16 mouse cellular contexts compared by ENCODE assay signal in the genomic region with DNA sequence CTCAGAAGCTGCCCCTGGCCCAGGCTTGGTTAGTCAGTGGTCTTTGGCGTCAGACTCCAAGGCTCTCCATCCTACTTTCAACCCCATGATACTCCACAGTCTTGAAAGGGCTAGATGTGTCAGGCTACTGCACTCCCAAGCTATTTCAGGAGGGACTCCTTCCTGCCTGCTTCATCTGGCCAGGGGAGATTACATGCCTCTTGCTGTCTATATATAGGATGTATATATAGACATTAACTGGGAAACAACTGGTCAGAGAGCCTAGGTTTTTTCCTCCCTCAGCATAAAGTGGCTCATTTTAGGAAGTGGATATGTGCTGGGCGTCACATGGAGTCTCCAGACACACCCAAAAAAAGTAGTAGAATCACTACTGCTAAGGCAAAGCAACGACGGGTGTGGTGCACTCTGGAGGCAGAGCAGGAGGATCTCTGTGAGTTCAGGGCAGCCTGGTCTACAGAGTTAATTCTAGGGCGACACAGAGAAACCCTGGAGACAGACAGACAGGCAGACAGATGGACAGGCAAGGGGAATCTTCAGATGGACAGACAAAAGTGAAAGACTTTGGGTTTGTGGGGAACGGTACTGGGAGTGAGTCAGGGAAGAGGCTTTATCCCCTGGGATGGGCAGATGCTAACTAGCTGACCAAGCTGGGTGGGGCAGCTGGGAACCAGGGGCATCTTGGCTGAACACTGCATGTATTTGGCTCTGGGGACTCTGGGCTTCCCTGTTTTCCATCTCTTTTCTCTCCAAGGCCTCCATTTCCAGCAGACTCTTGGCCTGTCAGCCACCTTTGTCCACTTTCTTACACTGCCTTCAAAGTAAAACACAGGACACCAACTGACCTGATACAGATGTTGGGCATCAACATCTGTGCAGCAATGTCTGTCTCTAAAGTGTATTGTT. TPM values are rescaled to one million over a fixed set of nuclear protein-coding genes. Genes with fewer than 3 reads are reported as not detected.
DNase-seq lines count a peak whose midpoint lies in the region; ATAC-seq and TF ChIP-seq lines count a peak whose summit lies in the region.
"Had no signal": no experiment of that assay in that cellular context is flagged by ENCODE, and none has a peak within 500 bp of the region (broad histone marks: within the 10 kb centered on the region; RNA-seq: fewer than 3 reads in every experiment).

No protein-coding gene starts in this region.

- H3K27ac ChIP-seq in gastrocnemius, adult 2 months: peak overlapping the region; percentile 78
- no peak overlapping the region for H3K27ac ChIP-seq in midbrain, embryonic 11.5 days (ENCODE audit: low read depth, low read length)
- H3K27ac ChIP-seq in midbrain, embryonic 10.5 days (replicated peaks): no peak overlapping the region
- H3K27ac ChIP-seq in liver, embryonic 15.5 days (replicated peaks): 0 out of 2 replicates have a peak overlapping the region, but pooled peaks have one; percentile 29
- H3K27ac ChIP-seq in forebrain, embryonic 13.5 days: no peak overlapping the region
- H3K27ac ChIP-seq in forebrain, embryonic 10.5 days: no peak overlapping the region
- H3K27ac ChIP-seq: heart, embryonic 15.5 days; hindbrain, embryonic 14.5 days; midbrain, embryonic 15.5 days had no signal

- peak overlapping the region; percentile 32 for H3K4me3 ChIP-seq in gastrocnemius, adult 2 months
- no peak overlapping the region for H3K4me3 ChIP-seq in midbrain, embryonic 11.5 days (ENCODE audit: low read depth, low read length)
- no peak overlapping the region for H3K4me3 ChIP-seq in midbrain, embryonic 10.5 days
- no peak overlapping the region for H3K4me3 ChIP-seq in liver, embryonic 15.5 days (replicated peaks)
- no peak overlapping the region for H3K4me3 ChIP-seq in forebrain, embryonic 13.5 days
- H3K4me3 ChIP-seq in forebrain, embryonic 10.5 days: no peak overlapping the region
- H3K4me3 ChIP-seq: heart, embryonic 15.5 days; midbrain, embryonic 15.5 days had no signal

- no peak for ATAC-seq in midbrain, embryonic 11.5 days (ENCODE audit: low FRiP score)
- peak; percentile 51 for ATAC-seq in liver, embryonic 15.5 days (ENCODE audit: insufficient read depth)
- no peak for ATAC-seq in forebrain, embryonic 13.5 days
- ATAC-seq: midbrain, embryonic 15.5 days had no signal

- DNase-seq in gastrocnemius, adult 2 months: peak; percentile 39
- no peak for DNase-seq in gastrocnemius, postnatal 4 days (ENCODE audit: low spot score in 2 of 2)
- peak; percentile 56 for DNase-seq in midbrain, embryonic 11.5 days (ENCODE audit: low spot score, missing footprints)
- DNase-seq in midbrain, embryonic 10.5 days (ENCODE audit: low spot score): no peak
- DNase-seq in left cerebral cortex, adult 9 months (ENCODE audit: low spot score in 2 of 2): no peak
- DNase-seq in forebrain, embryonic 10.5 days (ENCODE audit: extremely low spot score, low spot score): no peak
- DNase-seq: B cell, adult 2 months; cerebellum, postnatal 36 days; kidney, adult 18-20 months; right cerebral cortex, adult 18-20 months; thymus, postnatal 14 days had no signal

- TF ChIP-seq CTCF in gastrocnemius, adult 2 months (IDR thresholded peaks at IDR 0.05): no peak

- H3K9ac ChIP-seq in midbrain, embryonic 11.5 days (ENCODE audit: low read length): no peak overlapping the region
- H3K9ac ChIP-seq in liver, embryonic 15.5 days: no peak overlapping the region
- H3K9ac ChIP-seq in forebrain, embryonic 13.5 days: no peak overlapping the region
- H3K9ac ChIP-seq: heart, embryonic 15.5 days; hindbrain, embryonic 14.5 days; midbrain, embryonic 15.5 days had no signal

- H3K4me2 ChIP-seq in midbrain, embryonic 11.5 days: no peak overlapping the region
- no peak overlapping the region for H3K4me2 ChIP-seq in liver, embryonic 15.5 days
- no peak overlapping the region for H3K4me2 ChIP-seq in forebrain, embryonic 13.5 days
- H3K4me2 ChIP-seq: heart, embryonic 15.5 days; hindbrain, embryonic 14.5 days; midbrain, embryonic 15.5 days had no signal

- no peaks in the 10 kb centered on the region for H3K4me1 ChIP-seq in midbrain, embryonic 11.5 days (ENCODE audit: control insufficient read depth, insufficient read depth, low read length)
- no peaks in the 10 kb centered on the region for H3K4me1 ChIP-seq in midbrain, embryonic 10.5 days
- peaks cover 10% of the 10 kb centered on the region for H3K4me1 ChIP-seq in liver, embryonic 15.5 days (replicated peaks)
- H3K4me1 ChIP-seq in forebrain, embryonic 13.5 days: no peaks in the 10 kb centered on the region
- H3K4me1 ChIP-seq in forebrain, embryonic 10.5 days: no peaks in the 10 kb centered on the region
- H3K4me1 ChIP-seq: midbrain, embryonic 15.5 days had no signal

- no peaks in the 10 kb centered on the region for H3K9me3 ChIP-seq in midbrain, embryonic 11.5 days (ENCODE audit: control insufficient read depth, low read length)
- H3K9me3 ChIP-seq in midbrain, embryonic 10.5 days (replicated peaks): no peaks in the 10 kb centered on the region
- H3K9me3 ChIP-seq in liver, embryonic 15.5 days (replicated peaks): no peaks in the 10 kb centered on the region
- H3K9me3 ChIP-seq in forebrain, embryonic 13.5 days (replicated peaks): no peaks in the 10 kb centered on the region
- H3K9me3 ChIP-seq in forebrain, embryonic 10.5 days: no peaks in the 10 kb centered on the region
- H3K9me3 ChIP-seq: heart, embryonic 15.5 days; midbrain, embryonic 15.5 days had no signal

- intact Hi-C loops in gastrocnemius, adult 2 months (cut with DNase I): no loop called here

- no peaks in the 10 kb centered on the region for H3K27me3 ChIP-seq in midbrain, embryonic 11.5 days (ENCODE audit: control insufficient read depth, insufficient read depth, low read length)
- H3K27me3 ChIP-seq in midbrain, embryonic 10.5 days (ENCODE audit: low read depth, poor library complexity, severe bottlenecking): no peaks in the 10 kb centered on the region
- H3K27me3 ChIP-seq in liver, embryonic 15.5 days: no peaks in the 10 kb centered on the region
- no peaks in the 10 kb centered on the region for H3K27me3 ChIP-seq in forebrain, embryonic 13.5 days
- H3K27me3 ChIP-seq in forebrain, embryonic 10.5 days (ENCODE audit: poor library complexity, severe bottlenecking): no peaks in the 10 kb centered on the region
- H3K27me3 ChIP-seq: heart, embryonic 15.5 days; midbrain, embryonic 15.5 days had no signal

- no peaks in the 10 kb centered on the region for H3K36me3 ChIP-seq in midbrain, embryonic 11.5 days (ENCODE audit: control insufficient read depth, insufficient read depth, low read length)
- peaks cover 9% of the 10 kb centered on the region; the same call in 1 of the 2 replicates for H3K36me3 ChIP-seq in midbrain, embryonic 10.5 days
- peaks cover 14% of the 10 kb centered on the region; the same call in 1 of the 2 replicates for H3K36me3 ChIP-seq in liver, embryonic 15.5 days (replicated peaks)
- H3K36me3 ChIP-seq in forebrain, embryonic 13.5 days (ENCODE audit: poor library complexity, severe bottlenecking): peaks cover 3% of the 10 kb centered on the region; the same call in 1 of the 2 replicates
- H3K36me3 ChIP-seq in forebrain, embryonic 10.5 days (replicated peaks): peaks cover 16% of the 10 kb centered on the region
- H3K36me3 ChIP-seq: midbrain, embryonic 15.5 days had no signal

- WGBS in midbrain, embryonic 11.5 days: 74% methylated on average over 6 of the region's 6 CpGs
- 78% methylated on average over 6 of the region's 6 CpGs for WGBS in midbrain, embryonic 10.5 days
- 31% methylated on average over 6 of the region's 6 CpGs for WGBS in liver, embryonic 15.5 days (ENCODE audit: insufficient replicate concordance)
- WGBS in forebrain, embryonic 13.5 days: 80% methylated on average over 6 of the region's 6 CpGs
- WGBS in forebrain, embryonic 10.5 days: 83% methylated on average over 6 of the region's 6 CpGs

RNA-seq across cellular contexts. Expression of gene Zfp646, which starts 25.8 kb away (rescaled TPM):
- 10 to 100 TPM; 11.8 to 15.4 TPM for total RNA-seq in gastrocnemius, adult 2 months (2021)
- total RNA-seq in gastrocnemius, postnatal 4 days (2021): 10 to 100 TPM; 24.0 to 27.1 TPM
- polyA plus RNA-seq in midbrain, embryonic 11.5 days (2014; fragmentation: Nextera tagmentation; extraction: Ambion mirVana): 16.0 and 17.4 TPM in 2 replicates
- polyA plus RNA-seq in midbrain, embryonic 10.5 days (2016; fragmentation: Nextera tagmentation; extraction: Ambion mirVana): 17.2 and 18.7 TPM in 2 replicates
- 3.8 and 5.0 TPM in 2 replicates for polyA plus RNA-seq in liver, embryonic 15.5 days (2015; fragmentation: Nextera tagmentation; extraction: Ambion mirVana)
- polyA plus RNA-seq in forebrain, embryonic 13.5 days (2015; fragmentation: Nextera tagmentation; extraction: Ambion mirVana): 12.9 and 15.5 TPM in 2 replicates
- polyA plus RNA-seq in forebrain, embryonic 10.5 days (2016; fragmentation: Nextera tagmentation; extraction: Ambion mirVana): 18.6 and 19.5 TPM in 2 replicates

RNA-seq across cellular contexts. Expression of gene Stx1b, which starts 25.9 kb away (rescaled TPM):
- total RNA-seq in gastrocnemius, adult 2 months (2021): 1 to 10 TPM; 1.0 TPM
- 1 to 10 TPM; 4.7 to 6.3 TPM for total RNA-seq in gastrocnemius, postnatal 4 days (2021)
- 6.9 and 8.4 TPM in 2 replicates for polyA plus RNA-seq in midbrain, embryonic 11.5 days (2014; fragmentation: Nextera tagmentation; extraction: Ambion mirVana)
- 5.4 and 9.7 TPM in 2 replicates for polyA plus RNA-seq in midbrain, embryonic 10.5 days (2016; fragmentation: Nextera tagmentation; extraction: Ambion mirVana)
- polyA plus RNA-seq in liver, embryonic 15.5 days (2015; fragmentation: Nextera tagmentation; extraction: Ambion mirVana): 0.43 and 0.44 TPM in 2 replicates
- polyA plus RNA-seq in forebrain, embryonic 13.5 days (2015; fragmentation: Nextera tagmentation; extraction: Ambion mirVana): 18.9 and 21.9 TPM in 2 replicates
- 5.5 and 6.1 TPM in 2 replicates for polyA plus RNA-seq in forebrain, embryonic 10.5 days (2016; fragmentation: Nextera tagmentation; extraction: Ambion mirVana)

RNA-seq across cellular contexts. Expression of gene Stx4a, which starts 26.1 kb away (rescaled TPM):
- total RNA-seq in gastrocnemius, adult 2 months (2021): 10 to 100 TPM; 55.4 to 59.0 TPM
- 10 to 100 TPM; 82.8 to 84.9 TPM for total RNA-seq in gastrocnemius, postnatal 4 days (2021)
- 10.1 and 12.2 TPM in 2 replicates for polyA plus RNA-seq in midbrain, embryonic 11.5 days (2014; fragmentation: Nextera tagmentation; extraction: Ambion mirVana)
- polyA plus RNA-seq in midbrain, embryonic 10.5 days (2016; fragmentation: Nextera tagmentation; extraction: Ambion mirVana): 19.5 and 21.6 TPM in 2 replicates
- polyA plus RNA-seq in liver, embryonic 15.5 days (2015; fragmentation: Nextera tagmentation; extraction: Ambion mirVana): 14.6 and 14.9 TPM in 2 replicates
- 20.5 and 25.6 TPM in 2 replicates for polyA plus RNA-seq in forebrain, embryonic 13.5 days (2015; fragmentation: Nextera tagmentation; extraction: Ambion mirVana)
- 23.7 and 24.6 TPM in 2 replicates for polyA plus RNA-seq in forebrain, embryonic 10.5 days (2016; fragmentation: Nextera tagmentation; extraction: Ambion mirVana)

RNA-seq across cellular contexts. Expression of gene Zfp668, which starts 26.4 kb away (rescaled TPM):
- total RNA-seq in gastrocnemius, adult 2 months (2021): 1 to 10 TPM; 3.3 to 5.0 TPM
- total RNA-seq in gastrocnemius, postnatal 4 days (2021): 10 to 100 TPM in 1 of 2 experiments, 1 to 10 TPM in 1; 8.8 to 10.1 TPM
- 20.3 and 24.3 TPM in 2 replicates for polyA plus RNA-seq in midbrain, embryonic 11.5 days (2014; fragmentation: Nextera tagmentation; extraction: Ambion mirVana)
- polyA plus RNA-seq in midbrain, embryonic 10.5 days (2016; fragmentation: Nextera tagmentation; extraction: Ambion mirVana): 41.5 and 47.3 TPM in 2 replicates
- 5.7 and 6.8 TPM in 2 replicates for polyA plus RNA-seq in liver, embryonic 15.5 days (2015; fragmentation: Nextera tagmentation; extraction: Ambion mirVana)
- 39.1 and 44.8 TPM in 2 replicates for polyA plus RNA-seq in forebrain, embryonic 13.5 days (2015; fragmentation: Nextera tagmentation; extraction: Ambion mirVana)
- 39.9 and 41.8 TPM in 2 replicates for polyA plus RNA-seq in forebrain, embryonic 10.5 days (2016; fragmentation: Nextera tagmentation; extraction: Ambion mirVana)

RNA-seq across cellular contexts. Expression of gene Prss53, which starts 40.5 kb away (rescaled TPM):
- 1 to 10 TPM; 1.2 to 2.0 TPM for total RNA-seq in gastrocnemius, adult 2 months (2021)
- 1 to 10 TPM; 1.6 to 1.8 TPM for total RNA-seq in gastrocnemius, postnatal 4 days (2021)
- 0.32 and 0.36 TPM in 2 replicates for polyA plus RNA-seq in midbrain, embryonic 11.5 days (2014; fragmentation: Nextera tagmentation; extraction: Ambion mirVana)
- polyA plus RNA-seq in midbrain, embryonic 10.5 days (2016; fragmentation: Nextera tagmentation; extraction: Ambion mirVana): 0.52 and 0.68 TPM in 2 replicates
- polyA plus RNA-seq in liver, embryonic 15.5 days (2015; fragmentation: Nextera tagmentation; extraction: Ambion mirVana): 0.21 and 0.46 TPM in 2 replicates
- 0.66 and 0.77 TPM in 2 replicates for polyA plus RNA-seq in forebrain, embryonic 13.5 days (2015; fragmentation: Nextera tagmentation; extraction: Ambion mirVana)
- polyA plus RNA-seq in forebrain, embryonic 10.5 days (2016; fragmentation: Nextera tagmentation; extraction: Ambion mirVana): 0.32 and 0.49 TPM in 2 replicates

Comparison
In these comparisons a context has a peak if more than half of its experiments do, and no peak if none do; other contexts are left out.
1. DNase-seq: peak in gastrocnemius, adult 2 months (single experiment) and midbrain, embryonic 11.5 days (single experiment); none in gastrocnemius, postnatal 4 days (0 of 2), midbrain, embryonic 10.5 days (single experiment), left cerebral cortex, adult 9 months (0 of 2) and forebrain, embryonic 10.5 days (single experiment).
2. H3K27ac ChIP-seq: peak in gastrocnemius, adult 2 months (single experiment) and liver, embryonic 15.5 days (single experiment); none in midbrain, embryonic 11.5 days (single experiment), midbrain, embryonic 10.5 days (single experiment), forebrain, embryonic 13.5 days (single experiment) and forebrain, embryonic 10.5 days (single experiment).